Mouse (Mus musculus) lung, postnatal 10 days (tissue): Measurements from ENCODE around the gene Cpn2.

ENCODE experiments used
- DNase-seq: peaks from one replicate; pipeline ENCODE4 v3.0.0; 2021

Gene Cpn2

DNA sequence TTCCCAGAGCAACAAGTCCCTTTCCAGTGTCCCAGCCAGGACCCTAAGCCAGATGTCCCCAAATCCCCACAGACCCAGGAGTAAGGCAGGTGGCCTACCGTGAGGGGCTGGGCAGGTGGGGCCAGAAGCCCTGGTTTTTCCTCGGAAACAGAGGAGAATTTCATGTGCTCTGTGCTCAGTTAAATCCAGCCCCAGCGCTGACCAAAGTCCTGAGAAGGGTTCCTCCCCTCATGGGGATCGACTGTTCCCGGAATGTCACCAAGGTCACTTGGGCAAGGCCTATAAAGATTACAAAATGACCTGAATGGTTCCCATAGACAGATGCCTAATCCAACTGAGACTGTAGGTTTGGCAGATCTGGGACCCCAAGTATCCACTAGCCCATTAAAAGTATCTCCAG lies at the start of gene Cpn2:
Gene Cpn2, minus strand, starts transcription at position 141 of the 400 bp plus-strand sequence.
- no peak for DNase-seq

DNA sequence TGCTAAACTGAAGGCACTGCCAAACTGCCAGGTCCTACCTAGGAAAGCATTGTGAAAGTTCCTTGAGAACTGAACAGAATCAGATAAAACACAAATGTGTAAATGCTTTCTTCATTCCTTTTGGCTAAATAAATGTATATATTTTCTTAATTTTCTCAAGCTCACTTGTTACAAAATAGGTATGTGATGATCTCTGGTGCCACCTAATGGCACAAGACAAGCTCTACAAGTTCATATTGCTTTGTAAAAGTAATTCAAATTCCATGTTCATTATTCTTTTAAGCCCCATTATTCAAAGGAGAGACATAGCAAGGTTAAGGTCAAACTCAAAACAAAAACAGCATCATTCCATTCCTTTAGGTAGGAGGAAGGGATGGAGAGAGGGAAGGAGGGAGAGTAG lies 46.9 kb upstream of the Cpn2 start:
- DNase-seq, result no peak

DNA sequence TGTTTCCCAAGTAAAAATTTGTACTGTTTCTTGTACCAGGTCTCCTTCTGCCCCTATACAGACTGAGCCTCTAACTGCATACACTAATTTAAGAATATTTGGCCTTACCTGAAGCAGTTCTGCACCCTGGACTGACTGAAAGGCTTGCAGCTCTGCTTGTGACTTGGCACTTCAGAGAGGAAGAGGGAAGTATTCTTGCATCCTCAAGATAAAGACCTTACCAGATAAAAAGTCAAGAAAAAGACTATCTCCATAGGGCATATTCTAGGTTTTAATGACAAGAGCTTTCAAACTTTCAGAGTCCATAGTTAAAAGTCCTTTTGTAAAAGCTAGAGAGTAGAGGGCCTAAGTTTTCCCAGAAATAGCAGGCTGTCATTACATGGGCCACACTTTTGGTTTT lies 43.3 kb upstream of the Cpn2 start, which contains the start of gene Gp5:
Gene Gp5, minus strand, starts transcription at position 133 of the 400 bp plus-strand sequence.
- DNase-seq, result no peak

DNA sequence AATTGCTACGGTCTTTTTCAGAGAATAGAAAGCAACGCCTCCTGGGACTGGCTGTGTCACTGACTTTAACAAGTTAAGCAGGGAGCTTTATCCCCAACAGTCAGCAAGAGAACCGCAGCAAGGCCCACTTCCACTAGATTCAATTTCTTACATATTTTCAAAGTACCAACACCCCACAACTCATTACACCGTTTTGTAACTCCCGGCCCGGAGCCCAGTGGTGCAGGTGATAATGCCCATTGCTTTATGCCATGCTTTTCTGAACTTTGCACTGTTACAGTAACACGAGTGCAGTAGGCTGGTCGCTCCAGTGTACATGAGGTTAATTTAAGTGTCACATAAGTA lies 42.8 kb upstream of the Cpn2 start:
- no peak for DNase-seq

DNA sequence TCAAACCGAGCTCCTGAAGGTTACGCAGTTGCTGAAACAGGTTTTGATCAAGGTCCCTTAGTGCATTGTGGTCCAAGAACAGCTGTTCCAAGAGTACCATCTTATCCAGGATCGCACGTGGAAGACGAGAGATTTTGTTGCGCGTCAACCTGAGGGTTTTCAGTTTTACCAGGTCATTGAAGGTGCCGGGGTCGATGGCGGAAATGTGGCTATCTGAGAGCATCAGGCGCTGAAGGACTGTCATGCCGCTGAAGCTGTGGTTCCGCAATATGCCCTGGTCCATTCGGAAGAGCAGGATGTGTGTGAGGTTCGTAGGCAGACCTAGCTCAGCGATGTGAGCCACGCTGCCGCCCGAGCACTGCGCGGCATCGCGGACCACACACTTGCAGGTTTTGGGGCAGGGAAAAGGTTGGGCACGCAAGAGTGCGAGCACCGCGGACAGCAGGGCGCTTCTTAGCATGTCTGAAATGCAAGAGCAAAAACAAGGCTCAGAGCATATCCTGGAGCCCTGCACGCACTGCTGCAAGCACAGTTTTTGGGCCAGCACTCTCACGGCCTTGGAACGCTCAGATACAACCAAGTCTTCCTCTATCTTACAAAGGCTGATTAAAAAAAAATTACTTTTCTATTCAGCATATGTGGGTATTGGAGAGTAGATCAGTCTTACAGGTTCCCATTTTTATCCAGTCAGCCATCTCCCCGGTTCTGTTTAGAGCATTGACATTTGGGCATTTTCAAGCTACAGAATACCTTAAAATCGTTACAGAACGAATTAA lies 42.3 kb upstream of the Cpn2 start:
- DNase-seq, result no peak

DNA sequence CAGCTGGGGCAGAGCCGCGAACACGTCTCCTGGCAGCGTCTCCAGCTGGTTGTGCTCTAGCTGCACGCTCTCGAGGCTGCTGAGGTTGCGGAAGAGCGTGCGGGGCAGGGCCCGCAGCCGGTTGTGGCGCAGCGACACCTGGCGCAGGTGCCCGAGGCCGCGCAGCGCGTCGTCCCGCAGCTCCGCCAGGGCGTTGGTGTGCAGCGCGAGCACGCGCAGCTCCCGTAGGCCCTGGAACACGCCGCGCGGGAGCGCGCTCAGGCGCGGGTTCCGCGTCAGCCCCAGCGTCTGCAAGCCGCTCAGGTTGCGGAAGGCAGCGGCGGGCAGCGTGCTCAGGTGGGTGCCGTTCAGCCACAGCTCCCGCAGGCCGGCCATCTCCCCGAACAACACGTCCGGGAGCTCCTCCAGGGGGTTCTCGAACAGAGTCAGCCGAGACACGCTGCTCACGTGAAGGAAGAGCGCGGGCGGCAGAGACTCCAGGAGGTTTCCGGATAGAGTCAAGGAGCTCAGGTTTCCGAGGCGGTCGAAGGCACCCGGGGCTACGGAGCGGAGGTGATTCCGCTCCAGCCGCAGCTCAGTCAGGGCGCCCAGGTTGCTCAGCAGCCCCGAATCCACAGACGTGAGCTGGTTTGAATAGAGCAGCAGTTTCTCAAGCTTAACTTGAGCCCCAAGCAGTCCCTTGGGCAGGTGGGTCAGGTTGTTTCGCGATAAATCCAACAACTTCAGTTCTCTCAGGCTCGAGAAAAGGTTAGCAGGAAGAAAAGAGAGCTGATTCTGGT lies 41.5 kb upstream of the Cpn2 start:
- peak; percentile 17 for DNase-seq

DNA sequence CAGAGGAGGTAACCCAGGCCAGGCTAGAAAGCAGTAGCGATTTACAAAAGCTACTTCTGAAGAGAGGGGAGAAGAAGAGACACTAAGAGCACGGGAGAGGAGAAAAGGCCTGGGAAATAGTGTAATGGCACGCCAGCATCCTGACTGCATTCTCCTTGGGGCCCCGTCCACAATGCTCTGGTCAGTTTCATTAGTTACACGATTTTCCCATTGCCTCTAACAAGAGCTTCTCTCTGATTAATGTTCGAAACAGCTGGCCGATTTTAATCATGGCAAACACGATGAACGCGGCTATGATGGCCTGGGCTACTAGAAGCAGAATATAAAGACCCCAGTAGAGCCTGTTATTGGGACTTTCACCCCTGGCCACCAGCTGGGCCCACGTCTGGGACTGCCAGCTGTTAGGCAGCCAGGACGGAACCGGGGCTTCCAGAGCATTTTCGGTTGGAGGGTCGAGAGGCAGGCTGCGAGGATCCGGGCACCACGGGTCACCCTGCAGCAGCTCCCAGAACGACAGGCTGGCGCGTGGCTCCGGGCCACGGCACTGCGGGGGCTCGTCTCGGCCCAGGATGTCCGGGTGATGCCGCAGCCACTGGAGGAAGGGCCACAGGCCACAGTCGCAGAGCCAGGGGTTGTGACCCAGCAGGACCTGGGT lies 40.8 kb upstream of the Cpn2 start:
- DNase-seq, result peak; percentile 24

DNA sequence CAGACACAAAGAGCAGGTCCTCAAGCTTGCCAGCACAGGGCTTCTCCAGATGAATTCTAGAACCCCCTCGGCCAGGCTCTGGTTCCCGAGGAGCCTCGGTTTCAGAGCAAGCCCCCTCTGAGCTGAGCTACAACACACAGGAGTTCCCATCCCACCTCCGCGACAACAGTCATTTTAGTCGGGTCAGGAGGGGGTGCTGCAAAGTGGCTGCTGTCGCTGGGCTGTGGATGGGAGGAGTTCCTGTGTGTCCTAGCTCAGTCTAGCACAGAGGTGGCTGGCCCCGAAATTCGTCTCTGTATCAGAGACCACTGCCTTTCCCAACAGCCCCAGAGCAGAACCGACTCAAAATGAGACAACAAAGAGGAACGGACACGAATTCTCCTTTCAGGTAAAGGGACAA lies 40.0 kb upstream of the Cpn2 start:
- DNase-seq, result no peak

DNA sequence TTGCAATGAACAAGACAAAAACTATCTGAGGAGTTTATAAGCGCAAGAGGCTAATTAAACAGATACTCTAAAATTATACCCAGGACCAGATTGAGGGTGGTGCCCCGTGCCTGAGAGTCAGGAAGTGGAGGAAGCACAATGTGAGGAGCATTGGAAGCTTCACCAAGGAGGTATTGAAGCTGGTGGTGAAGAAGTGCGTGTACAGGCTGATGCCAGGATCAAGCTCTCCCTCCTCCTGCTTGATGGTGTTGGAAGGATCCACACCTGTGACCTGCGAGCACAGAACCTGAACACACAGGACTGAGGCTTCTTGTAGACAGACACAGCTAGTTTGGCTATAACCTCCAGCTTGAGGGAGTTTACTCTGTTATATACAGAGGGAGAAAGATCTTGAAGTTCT lies 38.8 kb upstream of the Cpn2 start:
- DNase-seq, result no peak

DNA sequence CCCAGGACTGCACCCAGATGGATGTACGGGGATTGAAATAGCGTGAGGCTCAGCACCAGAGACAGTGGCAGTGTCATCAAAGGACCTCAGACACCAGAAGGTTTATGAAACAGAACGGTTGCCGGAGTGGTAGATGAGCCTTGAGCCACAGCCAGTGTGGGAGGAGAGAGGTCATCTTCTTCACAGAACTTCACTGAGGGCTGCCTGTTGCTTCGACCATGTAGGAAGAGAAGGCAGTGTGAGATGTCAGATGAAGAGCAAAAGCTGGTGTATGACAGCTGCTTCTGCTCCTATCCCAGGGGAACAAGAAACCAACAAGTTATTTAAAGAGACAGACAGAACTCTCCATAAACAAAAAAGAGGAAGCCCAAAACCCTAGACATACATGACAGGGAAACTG lies 36.9 kb upstream of the Cpn2 start:
- DNase-seq, result peak; percentile 32

DNA sequence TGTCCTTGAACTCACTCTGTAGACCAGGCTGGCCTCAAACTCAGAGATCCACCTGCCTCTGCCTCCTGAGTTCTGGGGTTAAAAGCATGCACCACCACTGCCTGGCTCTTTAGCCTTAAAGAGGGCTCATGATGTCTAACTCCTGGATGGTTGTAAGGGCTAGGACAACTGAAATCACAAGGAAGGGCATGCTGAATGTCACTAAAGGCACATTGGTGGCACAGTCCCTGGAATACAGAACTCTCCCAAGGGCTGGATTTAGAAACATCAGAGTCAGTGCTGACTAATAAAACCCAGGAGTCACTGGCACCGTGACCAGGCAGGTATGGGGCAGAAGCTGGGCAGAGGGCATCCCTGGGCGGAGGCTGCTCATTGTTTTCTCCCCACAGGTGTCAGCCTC lies 36.1 kb upstream of the Cpn2 start:
- DNase-seq, result no peak

DNA sequence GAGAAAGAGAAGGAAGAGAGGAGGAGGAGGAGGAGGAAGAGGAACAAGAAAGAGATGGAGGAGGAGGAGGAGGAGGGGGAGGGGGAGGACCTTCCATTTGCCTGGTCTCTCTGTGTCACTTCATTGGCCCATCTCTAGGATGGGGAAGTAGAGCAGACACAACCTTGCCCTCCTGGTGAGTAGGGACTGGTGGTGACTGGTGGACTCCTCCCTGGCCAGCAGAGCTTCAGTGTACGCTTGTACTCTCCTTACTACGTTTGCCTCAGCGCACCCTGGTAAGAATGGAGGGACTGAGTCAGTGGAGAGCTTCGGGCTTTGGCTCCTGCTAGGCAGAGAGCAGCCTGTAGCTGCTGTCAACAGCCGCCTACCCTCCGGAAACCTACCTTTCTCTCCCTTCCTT lies 35.4 kb upstream of the Cpn2 start:
- DNase-seq, result no peak

DNA sequence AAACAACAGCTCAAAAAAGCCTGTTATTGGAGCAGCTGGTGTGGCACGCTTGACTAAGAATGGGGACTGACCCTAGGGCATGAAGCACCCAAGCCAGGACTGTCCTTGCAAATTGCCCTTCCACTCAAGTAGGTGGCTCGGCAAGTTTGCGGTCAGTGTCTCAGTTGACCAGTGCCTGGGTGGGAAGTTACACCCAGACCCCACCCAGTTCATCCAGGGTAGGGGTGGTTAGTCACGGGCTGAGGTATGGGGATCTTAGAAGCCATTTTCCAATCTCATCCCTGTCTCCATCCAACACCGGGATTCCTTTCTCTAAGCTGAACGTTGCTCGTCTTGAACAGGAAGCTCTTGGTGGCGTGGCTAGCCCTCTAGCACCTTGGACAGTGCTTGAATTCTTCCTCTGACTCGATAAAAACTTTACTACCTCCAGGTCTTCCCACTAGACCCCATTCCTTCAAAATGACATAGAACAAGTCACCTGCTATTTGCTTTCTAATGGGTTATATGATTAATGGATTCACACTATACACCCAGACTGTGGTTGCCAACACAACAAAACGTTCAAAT lies 32.5 kb upstream of the Cpn2 start:
- DNase-seq, result no peak

DNA sequence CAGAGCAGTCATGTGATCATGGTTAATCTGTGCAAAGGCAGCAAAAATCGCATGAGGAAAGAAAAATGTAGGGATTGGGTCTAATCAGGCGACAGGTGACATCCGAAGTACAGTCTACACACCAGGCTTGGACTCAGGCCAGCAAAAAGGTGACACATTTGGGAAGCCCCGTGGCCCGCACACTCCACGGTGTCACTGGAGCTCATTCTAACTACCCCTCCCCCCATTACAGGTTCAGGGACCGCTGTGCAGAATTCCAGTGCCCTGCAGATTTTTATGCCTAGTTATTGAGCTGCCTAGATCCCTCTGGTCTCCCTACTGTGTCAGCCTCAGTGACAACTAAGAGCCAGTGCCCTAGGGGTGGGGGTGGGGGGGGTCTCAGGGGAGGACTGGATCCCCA lies 30.2 kb upstream of the Cpn2 start:
- DNase-seq, result no peak

DNA sequence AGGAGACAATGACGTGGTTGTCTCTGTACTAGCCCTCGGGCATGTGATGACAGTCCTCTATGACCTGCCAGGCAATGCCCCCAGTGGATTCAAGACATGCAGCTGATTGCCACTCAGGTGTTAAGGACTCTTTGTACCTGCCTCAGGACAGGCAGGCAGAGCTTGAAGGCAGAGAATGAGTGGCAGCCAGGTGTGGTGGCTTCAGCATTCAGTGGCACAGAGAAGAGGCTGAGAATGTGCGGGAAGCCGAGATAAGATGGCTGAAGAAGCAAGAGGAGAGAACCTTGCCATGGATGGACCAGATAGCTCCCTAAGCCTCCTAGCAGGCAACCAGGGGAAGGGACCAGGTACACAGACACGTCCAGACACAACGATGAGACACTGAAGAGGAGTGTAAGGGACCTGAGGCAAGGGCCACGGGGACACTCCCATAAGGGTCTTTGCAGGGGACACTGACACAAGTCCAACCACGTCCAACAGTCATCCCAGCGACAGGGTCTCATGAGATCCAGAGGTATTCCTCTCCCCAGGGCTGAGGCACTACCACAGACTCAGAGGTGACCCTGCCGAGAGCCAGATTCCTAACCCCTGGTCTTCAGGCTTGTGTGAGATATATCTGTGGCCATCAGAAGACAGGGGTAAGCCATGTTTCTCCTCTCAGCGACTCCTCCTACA lies 29.4 kb upstream of the Cpn2 start:
- DNase-seq, result no peak

DNA sequence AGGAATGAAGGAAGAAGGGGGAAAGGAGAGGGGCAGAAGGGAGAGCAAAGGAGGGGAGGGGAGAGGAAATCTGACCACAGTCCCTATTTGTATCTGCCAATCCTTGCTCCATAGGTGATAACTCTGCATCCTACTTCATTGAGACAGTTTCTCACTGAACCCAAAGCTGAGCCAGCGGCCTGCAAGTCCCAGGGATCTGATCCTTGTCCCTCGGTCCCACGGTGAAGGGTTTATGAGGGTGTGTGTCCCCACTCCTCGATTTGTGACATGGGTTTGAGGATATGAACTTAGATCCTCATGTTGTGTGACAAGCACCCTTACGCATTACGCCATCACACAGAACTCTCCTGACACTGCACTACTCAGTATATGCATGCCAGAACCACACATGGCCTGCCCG lies 27.8 kb upstream of the Cpn2 start:
- DNase-seq, result no peak

DNA sequence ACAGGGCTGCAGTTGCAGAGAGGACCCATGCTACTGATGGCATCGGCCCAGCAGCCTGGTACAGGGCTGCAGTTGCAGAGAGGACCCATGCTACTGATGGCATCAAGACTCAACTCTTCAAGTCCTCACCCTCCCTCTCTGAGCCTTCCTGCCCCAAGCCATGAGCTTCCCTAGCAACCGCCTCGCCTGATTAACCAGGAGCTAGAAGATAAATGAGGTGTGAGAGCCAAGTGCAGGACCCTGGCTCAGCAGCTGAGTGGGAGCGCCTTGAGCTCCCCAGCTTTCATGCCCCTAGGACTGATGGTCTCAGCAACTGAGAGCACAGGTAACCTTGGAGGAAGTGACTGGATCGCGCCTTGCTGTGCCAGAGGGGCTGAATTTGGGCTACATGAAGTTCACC lies 23.1 kb upstream of the Cpn2 start:
- DNase-seq, result no peak

DNA sequence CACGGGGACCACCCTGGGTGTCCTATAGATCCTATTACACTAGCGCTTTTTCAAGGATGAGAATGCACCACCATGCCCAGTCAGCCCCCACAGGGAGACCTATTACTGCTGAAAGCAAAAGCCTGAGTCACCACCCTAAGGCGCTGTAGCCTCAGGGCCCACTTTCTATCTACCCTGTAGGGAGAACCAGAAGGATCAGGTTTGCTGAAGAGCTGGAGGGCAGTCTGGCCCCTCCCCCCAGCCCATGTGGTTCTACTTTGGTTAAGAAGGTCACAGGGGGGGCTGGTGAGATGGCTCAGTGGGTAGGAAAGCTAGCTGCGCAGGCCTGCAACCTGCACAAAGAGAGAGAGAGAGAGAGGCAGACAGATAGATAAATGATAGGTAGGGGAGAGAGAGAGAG lies 18.4 kb upstream of the Cpn2 start:
- DNase-seq, result no peak

DNA sequence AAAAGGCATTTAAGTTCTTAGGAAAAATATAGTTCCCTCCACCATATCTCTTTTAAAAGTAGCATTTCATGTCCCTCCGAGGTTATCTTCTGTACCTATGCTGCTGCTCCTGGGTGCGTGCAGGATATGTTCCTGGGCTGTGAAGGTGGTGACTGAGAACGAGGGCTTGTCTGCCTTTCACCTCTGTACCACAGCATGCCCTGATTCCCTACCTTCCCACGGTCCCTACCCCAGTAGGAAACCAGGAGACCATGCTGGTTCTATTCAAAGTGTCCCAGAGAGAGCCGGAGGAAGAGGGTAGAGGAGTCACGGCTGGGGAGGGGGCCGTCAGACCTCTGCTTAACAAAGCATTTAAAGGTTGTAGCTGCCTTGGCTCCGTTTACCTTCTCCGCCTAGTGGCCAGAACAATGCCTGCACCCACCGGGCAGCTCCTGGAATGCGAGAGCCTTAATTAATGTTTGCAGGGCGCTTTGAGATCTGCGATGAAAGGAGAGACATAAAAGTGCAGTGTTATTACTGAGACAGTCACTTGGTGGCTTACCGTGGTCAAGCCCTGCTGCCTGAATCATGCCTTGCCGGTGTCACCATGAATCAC lies 16.5 kb upstream of the Cpn2 start:
- DNase-seq, result peak; percentile 53

DNA sequence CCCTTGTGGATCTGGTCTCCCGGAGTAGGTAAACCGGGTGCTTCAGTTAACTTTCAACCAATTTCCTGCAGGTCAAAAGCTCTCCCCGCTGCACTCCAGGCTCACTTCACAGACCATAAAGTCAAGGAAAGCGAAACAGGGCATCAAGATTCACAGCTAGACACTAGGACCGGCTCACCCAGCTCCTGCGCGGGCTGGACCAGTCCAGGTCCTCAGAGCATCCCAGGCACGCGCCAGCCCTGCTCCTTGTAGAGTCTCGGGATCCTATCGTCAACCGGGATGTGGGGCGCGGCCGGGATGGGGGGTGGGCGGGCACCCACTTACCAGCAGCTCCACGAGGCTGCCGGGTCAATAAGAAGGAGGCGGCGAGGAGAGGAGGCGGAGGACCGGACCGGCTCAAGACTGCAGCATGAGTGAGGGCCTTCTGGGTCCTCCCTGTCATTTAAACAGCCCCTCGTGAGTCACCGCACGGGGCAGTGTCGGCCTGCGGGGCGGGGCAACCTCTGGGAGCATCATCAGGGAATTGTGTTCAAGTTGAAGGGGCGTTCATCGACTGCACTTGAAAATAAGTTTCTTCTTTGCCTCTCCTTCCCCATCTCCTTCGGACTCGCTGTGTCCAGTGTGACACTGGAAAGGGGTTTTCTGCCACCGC lies 15.7 kb upstream of the Cpn2 start, which contains the start of gene Lrrc15:
Gene Lrrc15, minus strand, starts transcription at position 413 of the 652 bp plus-strand sequence.
- DNase-seq, result peak; percentile 65

DNA sequence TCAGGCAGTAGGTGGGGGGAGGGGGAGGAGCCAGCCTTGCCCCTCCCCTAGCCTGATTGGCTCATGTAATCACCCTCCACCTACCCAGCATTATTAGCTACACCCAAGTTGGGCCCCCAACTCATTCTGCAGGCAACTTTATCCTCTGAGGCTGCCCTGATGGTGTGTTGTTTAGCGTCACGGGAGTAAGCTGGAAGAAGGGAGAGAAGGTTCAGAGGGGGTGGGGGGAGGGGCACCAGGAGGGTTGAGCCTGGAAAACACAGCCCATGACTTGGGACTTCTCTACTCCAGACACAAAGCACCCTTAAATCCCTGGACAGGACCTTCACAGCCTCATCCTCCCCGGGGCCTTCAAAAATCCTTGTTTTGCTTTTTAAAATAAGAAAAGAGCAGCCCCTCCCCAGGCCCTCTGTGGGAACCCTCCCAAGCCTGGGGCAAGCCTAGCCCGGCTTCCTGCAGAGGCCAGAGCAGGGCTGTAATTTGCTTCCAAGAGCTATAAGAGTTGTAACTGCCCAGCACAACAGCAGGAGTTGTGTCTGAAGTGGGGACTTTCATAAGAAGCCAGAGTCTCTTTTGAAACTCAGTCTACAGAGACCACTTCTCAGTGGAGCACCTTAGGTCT lies 13.5 kb upstream of the Cpn2 start:
- DNase-seq, result no peak

DNA sequence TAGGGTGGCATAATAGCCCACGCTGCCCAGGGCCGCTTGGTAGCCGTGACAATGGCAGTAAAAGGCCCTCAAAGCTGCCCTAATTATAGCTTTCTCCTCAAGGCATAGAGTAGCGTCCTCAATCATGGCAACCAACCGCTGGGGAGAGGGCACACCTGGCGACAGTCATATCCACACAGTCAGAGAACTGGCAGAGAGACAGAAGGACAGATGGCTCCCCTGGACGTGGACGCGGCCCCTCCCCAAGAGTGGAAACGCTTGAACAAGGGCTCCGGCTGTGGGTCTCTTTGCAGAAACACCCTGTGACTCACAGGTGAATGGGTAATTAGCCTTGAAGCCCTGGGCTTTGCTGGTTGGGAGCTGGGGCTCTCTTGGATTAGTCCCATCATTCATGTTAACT lies 11.1 kb upstream of the Cpn2 start:
- no peak for DNase-seq
